Mouse (Mus musculus): ENCODE data around the gene Brd3os.

DNA sequence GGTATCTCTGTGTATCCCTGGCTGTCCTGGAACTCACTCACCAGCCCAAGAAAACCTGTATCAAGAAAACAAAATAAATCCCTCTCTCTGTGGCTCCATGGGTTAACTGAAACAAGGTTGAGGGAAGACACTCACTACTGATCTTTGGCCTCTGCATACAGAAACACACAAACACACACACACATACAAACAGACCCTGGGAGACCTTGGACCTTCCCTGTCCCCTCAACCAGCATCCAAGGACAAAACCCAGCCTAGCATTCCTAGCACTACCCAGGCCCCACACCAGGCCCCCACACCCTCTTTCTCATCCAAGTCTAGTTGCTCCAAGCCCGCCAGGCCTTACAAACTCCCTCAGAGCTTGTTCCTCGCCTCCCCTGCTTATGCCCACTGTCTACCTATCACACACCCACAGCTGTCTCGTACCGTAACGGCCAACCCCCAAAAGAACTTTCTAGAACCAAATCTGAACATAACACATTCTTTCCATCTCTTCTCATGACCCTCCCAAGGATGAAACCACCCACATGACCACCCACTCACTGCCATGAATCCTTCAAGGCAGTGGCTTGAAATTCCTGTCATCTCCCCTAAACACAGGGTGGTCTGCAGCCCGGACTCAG lies 31.5 kb upstream of the Brd3os start:
- no peak for TF ChIP-seq CTCF (IDR thresholded peaks at IDR 0.05; ENCODE audit: insufficient read depth, low read length)
- no peak for TF ChIP-seq POLR2A (IDR thresholded peaks at IDR 0.05; ENCODE audit: borderline replicate concordance, extremely low read depth, low read depth, low read length)

Data from lung, adult 2 months (tissue).